Mouse (Mus musculus): ENCODE results near the gene Gabarapl2.

Gabarapl2 gene

GRCm38 (mm10) chr8:111940171-111941100 lies at the start of gene Gabarapl2:
TSS of gene Gabarapl2 (plus strand) at chr8:111940703.
- peak; percentile 98 for DNase-seq (ENCODE audit: inconsistent age in 2 of 2, low spot score in 1 of 2)

GRCm38 (mm10) chr8:111890911-111891303 lies 49.6 kb upstream of the Gabarapl2 start:
- no peak for DNase-seq (ENCODE audit: inconsistent age in 2 of 2, low spot score in 1 of 2)

GRCm38 (mm10) chr8:111891983-111892382 lies 48.5 kb upstream of the Gabarapl2 start:
- DNase-seq (ENCODE audit: inconsistent age in 2 of 2, low spot score in 1 of 2), result no peak

- DNase-seq (ENCODE audit: inconsistent age in 2 of 2, low spot score in 1 of 2), result no peak
Observed at GRCm38 (mm10) chr8:111892615-111893014, 47.9 kb upstream of the Gabarapl2 start.

GRCm38 (mm10) chr8:111894955-111895354 lies 45.5 kb upstream of the Gabarapl2 start:
- no peak for DNase-seq (ENCODE audit: inconsistent age in 2 of 2, low spot score in 1 of 2)

GRCm38 (mm10) chr8:111898586-111898985 lies 41.9 kb upstream of the Gabarapl2 start:
- DNase-seq (ENCODE audit: inconsistent age in 2 of 2, low spot score in 1 of 2), result no peak

GRCm38 (mm10) chr8:111902080-111902479 lies 38.4 kb upstream of the Gabarapl2 start:
- DNase-seq (ENCODE audit: inconsistent age in 2 of 2, low spot score in 1 of 2), result no peak

- DNase-seq (ENCODE audit: inconsistent age in 2 of 2, low spot score in 1 of 2), result no peak
Observed at GRCm38 (mm10) chr8:111905500-111906121, 34.9 kb upstream of the Gabarapl2 start.

- no peak for DNase-seq (ENCODE audit: inconsistent age in 2 of 2, low spot score in 1 of 2)
Observed at GRCm38 (mm10) chr8:111909621-111910450, 30.7 kb upstream of the Gabarapl2 start, which contains the start of gene Chst5. TSS of gene Chst5 (minus strand) at chr8:111910447.

- no peak for DNase-seq (ENCODE audit: inconsistent age in 2 of 2, low spot score in 1 of 2)
Observed at GRCm38 (mm10) chr8:111911572-111911971, 28.9 kb upstream of the Gabarapl2 start.

GRCm38 (mm10) chr8:111912860-111913432 lies 27.6 kb upstream of the Gabarapl2 start:
- no peak for DNase-seq (ENCODE audit: inconsistent age in 2 of 2, low spot score in 1 of 2)

GRCm38 (mm10) chr8:111919663-111920062 lies 20.8 kb upstream of the Gabarapl2 start:
- DNase-seq (ENCODE audit: inconsistent age in 2 of 2, low spot score in 1 of 2), result no peak

- DNase-seq (ENCODE audit: inconsistent age in 2 of 2, low spot score in 1 of 2), result no peak
Observed at GRCm38 (mm10) chr8:111920971-111921370, 19.5 kb upstream of the Gabarapl2 start.

GRCm38 (mm10) chr8:111923383-111923804 lies 17.1 kb upstream of the Gabarapl2 start:
- DNase-seq (ENCODE audit: inconsistent age in 2 of 2, low spot score in 1 of 2), result peak; percentile 65 to 89

GRCm38 (mm10) chr8:111924976-111925375 lies 15.5 kb upstream of the Gabarapl2 start:
- no peak for DNase-seq (ENCODE audit: inconsistent age in 2 of 2, low spot score in 1 of 2)

- DNase-seq (ENCODE audit: inconsistent age in 2 of 2, low spot score in 1 of 2), result no peak
Observed at GRCm38 (mm10) chr8:111929648-111930344, 10.7 kb upstream of the Gabarapl2 start.

- no peak for DNase-seq (ENCODE audit: inconsistent age in 2 of 2, low spot score in 1 of 2)
Observed at GRCm38 (mm10) chr8:111931721-111932120, 8.8 kb upstream of the Gabarapl2 start.

GRCm38 (mm10) chr8:111932580-111933336 lies 7.7 kb upstream of the Gabarapl2 start:
- DNase-seq (ENCODE audit: inconsistent age in 2 of 2, low spot score in 1 of 2), result peak; percentile 73 to 82

GRCm38 (mm10) chr8:111933348-111934076 lies 7.0 kb upstream of the Gabarapl2 start, which contains the start of gene Tmem231:
TSS of gene Tmem231 (minus strand) at chr8:111933881.
- DNase-seq (ENCODE audit: inconsistent age in 2 of 2, low spot score in 1 of 2), result peak; percentile 92 to 96
